Mouse (Mus musculus): ENCODE measurements around the gene Pipox. TPM values are rescaled to one million over a fixed set of nuclear protein-coding genes. Genes with fewer than 3 reads are reported as not detected.
A peak's percentile ranks its signal among the peaks of the same experiment; 100 is the strongest.

Pipox gene
- polyA plus RNA-seq, 1 experiment from 2014 or later = 9.0 TPM

- no peak overlapping the region for H3K4me3 ChIP-seq
- no peaks in the 10 kb centered on the region for H3K36me3 ChIP-seq
- H3K9me3 ChIP-seq (replicated peaks) = no peaks in the 10 kb centered on the region
- H3K27me3 ChIP-seq (ENCODE audit: low read depth, poor library complexity, severe bottlenecking) = peaks cover 76% of the 10 kb centered on the region
- H3K27ac ChIP-seq (replicated peaks) = no peak overlapping the region
- H3K4me1 ChIP-seq = peaks cover 41% of the 10 kb centered on the region
- no peak for DNase-seq (ENCODE audit: low spot score)
- WGBS = 36% methylated on average over 9 of the region's 9 CpGs
These were observed 32.2 kb upstream of the Pipox start for GRCm38 (mm10) chr11:77925836-77926657.

GRCm38 (mm10) chr11:77923285-77923684 is 29.4 kb upstream of the Pipox start:
- WGBS = 68% methylated on average over 4 of the region's 4 CpGs
- DNase-seq (ENCODE audit: low spot score) = no peak
- H3K4me1 ChIP-seq = peaks cover 34% of the 10 kb centered on the region
- no peak overlapping the region for H3K27ac ChIP-seq (replicated peaks)
- H3K36me3 ChIP-seq = no peaks in the 10 kb centered on the region
- no peak overlapping the region for H3K4me3 ChIP-seq
- H3K9me3 ChIP-seq (replicated peaks) = no peaks in the 10 kb centered on the region
- peaks cover 61% of the 10 kb centered on the region for H3K27me3 ChIP-seq (ENCODE audit: low read depth, poor library complexity, severe bottlenecking)

DNA sequence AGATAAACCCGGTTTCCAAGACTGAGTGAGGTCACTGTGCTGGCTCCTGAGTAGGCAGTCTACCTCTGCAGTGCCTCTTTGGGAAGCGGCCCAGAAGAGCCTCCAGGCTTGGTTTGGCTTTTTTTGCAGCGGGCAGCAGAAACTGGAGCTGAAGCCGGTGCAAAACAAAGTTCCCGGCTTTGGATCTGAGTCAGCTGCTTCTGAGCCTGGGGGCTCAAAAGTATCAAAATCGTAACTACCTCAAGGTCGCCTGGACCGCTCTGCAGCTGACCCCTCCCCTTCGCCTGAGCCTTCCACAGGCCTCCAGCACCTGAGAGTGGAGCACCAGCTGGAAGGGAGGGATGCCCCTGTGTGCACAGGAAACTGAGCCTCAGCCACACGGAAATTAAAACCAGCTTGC is 23.3 kb upstream of the Pipox start:
- H3K9me3 ChIP-seq (replicated peaks) = no peaks in the 10 kb centered on the region
- DNase-seq (ENCODE audit: low spot score) = no peak
- 60% methylated on average over 10 of the region's 10 CpGs for WGBS
- no peak overlapping the region for H3K27ac ChIP-seq (replicated peaks)
- peaks cover 41% of the 10 kb centered on the region for H3K4me1 ChIP-seq
- no peak overlapping the region for H3K4me3 ChIP-seq
- H3K36me3 ChIP-seq = no peaks in the 10 kb centered on the region
- H3K27me3 ChIP-seq (ENCODE audit: low read depth, poor library complexity, severe bottlenecking) = peaks cover 75% of the 10 kb centered on the region

DNA sequence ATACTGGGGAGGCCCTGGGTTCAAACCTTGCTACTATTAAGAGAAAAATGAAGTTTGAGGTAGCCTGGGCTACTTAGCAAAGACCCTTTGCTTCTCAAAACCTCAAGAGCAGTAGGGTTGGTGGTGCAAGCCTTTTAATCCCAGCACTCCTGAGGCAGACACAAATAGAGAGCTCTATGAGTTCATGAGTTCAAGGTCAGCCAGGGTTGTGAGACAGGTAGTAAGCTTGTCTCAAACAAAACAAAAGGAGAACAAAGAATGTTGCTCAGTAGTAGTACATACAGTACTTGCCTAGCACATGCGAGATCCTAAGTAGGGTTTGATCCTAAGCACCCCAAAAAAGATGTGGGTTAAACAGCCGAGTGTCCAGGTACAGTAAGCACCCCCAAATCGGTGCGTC is 22.8 kb upstream of the Pipox start:
- WGBS = 88% methylated on average over 4 of the region's 4 CpGs
- Histone ChIP-seq H3K4me1 (peaks cover 42% of the 10 kb centered on the region), H3K27ac (replicated peaks) (no peak overlapping the region), H3K9me3 (replicated peaks) (no peaks in the 10 kb centered on the region), H3K36me3 (no peaks in the 10 kb centered on the region), H3K27me3 (ENCODE audit: low read depth, poor library complexity, severe bottlenecking) (peaks cover 75% of the 10 kb centered on the region), H3K4me3 (no peak overlapping the region)
- no peak for DNase-seq (ENCODE audit: low spot score)

- 7% methylated on average over 32 of the region's 32 CpGs for WGBS
- H3K9me3 ChIP-seq (replicated peaks) = no peaks in the 10 kb centered on the region
- DNase-seq (ENCODE audit: low spot score) = no peak
- peak overlapping the region; percentile 25; the same call in 1 of the 2 replicates for H3K4me3 ChIP-seq
- H3K27me3 ChIP-seq (ENCODE audit: low read depth, poor library complexity, severe bottlenecking) = peaks cover 73% of the 10 kb centered on the region
- no peaks in the 10 kb centered on the region for H3K36me3 ChIP-seq
- peaks cover 47% of the 10 kb centered on the region for H3K4me1 ChIP-seq
- H3K27ac ChIP-seq (replicated peaks) = no peak overlapping the region
These were observed 20.8 kb upstream of the Pipox start for GRCm38 (mm10) chr11:77914598-77915260.

DNA sequence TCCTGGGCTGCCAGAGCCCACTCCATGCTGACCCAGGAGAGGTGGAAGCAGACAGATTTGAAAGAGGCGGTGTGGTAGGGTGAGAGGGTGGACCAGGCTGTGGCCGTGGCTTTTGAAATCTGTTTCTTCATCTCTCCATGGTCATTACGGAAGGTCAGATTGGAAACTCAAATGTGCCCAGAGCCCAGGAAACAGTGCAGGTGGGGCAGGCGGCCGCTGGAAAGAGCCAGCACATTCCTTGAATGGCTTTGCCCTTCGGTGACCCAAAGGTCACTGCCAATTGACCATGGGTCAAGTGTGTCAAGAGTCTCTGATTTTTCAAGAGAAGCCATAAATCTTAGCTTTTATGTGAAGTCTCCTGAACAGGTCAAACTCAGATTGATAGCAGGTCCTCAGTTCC is 19.6 kb upstream of the Pipox start:
- no peaks in the 10 kb centered on the region for H3K36me3 ChIP-seq
- no peak overlapping the region for H3K27ac ChIP-seq (replicated peaks)
- H3K4me3 ChIP-seq = no peak overlapping the region
- H3K27me3 ChIP-seq (ENCODE audit: low read depth, poor library complexity, severe bottlenecking) = peaks cover 79% of the 10 kb centered on the region
- no peak for DNase-seq (ENCODE audit: low spot score)
- no peaks in the 10 kb centered on the region for H3K9me3 ChIP-seq (replicated peaks)
- H3K4me1 ChIP-seq = peaks cover 54% of the 10 kb centered on the region
- 50% methylated on average over 6 of the region's 6 CpGs for WGBS

- H3K27ac ChIP-seq (replicated peaks) = 0 out of 2 replicates have a peak overlapping the region, but pooled peaks have one; percentile 13
These were observed 15.9 kb upstream of the Pipox start for GRCm38 (mm10) chr11:77909776-77910175.

DNA sequence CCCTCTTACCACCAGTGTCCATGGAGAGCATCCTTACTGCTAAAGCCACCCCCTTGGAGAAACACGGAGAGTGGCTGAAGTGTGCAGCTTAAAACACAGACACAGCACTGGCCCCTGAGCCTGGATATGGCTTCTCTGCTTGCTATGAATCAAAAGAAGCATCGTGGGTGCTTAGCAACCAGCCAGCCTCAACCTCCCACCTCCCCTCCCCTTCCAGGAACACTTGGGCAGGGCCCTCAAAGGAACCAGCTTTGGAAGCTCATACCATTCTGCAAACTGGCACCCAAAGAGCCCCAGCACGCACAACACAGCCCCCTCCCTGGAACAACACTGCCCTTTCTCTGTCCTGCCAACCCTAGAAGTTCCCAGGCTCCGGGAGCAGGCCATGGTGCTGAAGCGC is 15.5 kb upstream of the Pipox start:
- Histone ChIP-seq H3K9me3 (replicated peaks) (no peaks in the 10 kb centered on the region), H3K4me1 (peaks cover 49% of the 10 kb centered on the region), H3K27me3 (ENCODE audit: low read depth, poor library complexity, severe bottlenecking) (peaks cover 66% of the 10 kb centered on the region), H3K36me3 (no peaks in the 10 kb centered on the region), H3K27ac (replicated peaks) (no peak overlapping the region), H3K4me3 (no peak overlapping the region)
- whole genome bisulfite sequencing = 41% methylated on average over 5 of the region's 5 CpGs
- no peak for DNase-seq (ENCODE audit: low spot score)

More at GRCm38 (mm10) chr11:77909776-77910175, 15.9 kb upstream of the Pipox start:
- Histone ChIP-seq H3K4me3 (no peak overlapping the region), H3K36me3 (no peaks in the 10 kb centered on the region), H3K27me3 (ENCODE audit: low read depth, poor library complexity, severe bottlenecking) (peaks cover 70% of the 10 kb centered on the region), H3K9me3 (replicated peaks) (no peaks in the 10 kb centered on the region), H3K4me1 (peaks cover 53% of the 10 kb centered on the region)
- no peak for DNase-seq (ENCODE audit: low spot score)
- 39% methylated on average over 6 of the region's 6 CpGs for WGBS

GRCm38 (mm10) chr11:77908468-77908867 is 14.6 kb upstream of the Pipox start:
- H3K27me3 ChIP-seq (ENCODE audit: low read depth, poor library complexity, severe bottlenecking) = peaks cover 64% of the 10 kb centered on the region
- H3K4me3 ChIP-seq = no peak overlapping the region
- no peak for DNase-seq (ENCODE audit: low spot score)
- H3K9me3 ChIP-seq (replicated peaks) = no peaks in the 10 kb centered on the region
- H3K27ac ChIP-seq (replicated peaks) = no peak overlapping the region
- peaks cover 47% of the 10 kb centered on the region for H3K4me1 ChIP-seq
- WGBS = 91% methylated on average over 4 of the region's 4 CpGs
- H3K36me3 ChIP-seq = no peaks in the 10 kb centered on the region

- H3K4me3 ChIP-seq = peak overlapping the region; percentile 32
These were observed 12.9 kb upstream of the Pipox start for GRCm38 (mm10) chr11:77906747-77907174.

DNA sequence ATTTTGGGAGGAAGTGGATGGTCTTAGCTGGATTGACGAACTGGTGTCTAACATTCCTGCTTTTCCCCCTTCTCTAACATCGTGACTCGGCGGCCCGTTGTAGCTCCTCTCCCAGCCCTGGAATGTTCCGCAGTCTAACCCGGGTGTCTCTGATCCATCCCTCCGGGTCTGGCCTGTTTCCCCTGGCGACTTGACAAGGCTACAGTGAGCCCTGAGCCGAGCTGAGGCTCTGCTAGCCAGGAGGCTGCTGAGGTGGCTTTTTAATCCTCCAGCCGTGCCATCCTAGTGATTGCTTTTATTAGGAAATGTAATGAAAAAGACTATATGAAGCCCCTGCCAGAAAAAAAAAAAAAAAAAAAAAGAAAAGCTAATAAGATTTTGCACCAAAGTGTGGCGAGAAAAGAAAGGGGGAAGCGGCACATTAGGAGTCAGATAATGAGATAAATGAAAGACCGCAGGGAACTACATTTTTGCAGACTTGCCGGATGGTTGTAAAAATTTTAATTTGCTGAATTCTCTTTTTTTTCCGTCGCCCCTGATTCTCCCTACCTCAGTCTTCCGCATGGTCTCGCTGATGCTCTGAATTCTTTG is 12.3 kb upstream of the Pipox start:
- H3K4me1 ChIP-seq = peaks cover 56% of the 10 kb centered on the region
- peak overlapping the region; percentile 83 for H3K27ac ChIP-seq (replicated peaks)
- H3K4me3 ChIP-seq = peak overlapping the region; percentile 32
- WGBS = 32% methylated on average over 19 of the region's 19 CpGs
- H3K36me3 ChIP-seq = no peaks in the 10 kb centered on the region
- no peaks in the 10 kb centered on the region for H3K9me3 ChIP-seq (replicated peaks)
- peaks cover 65% of the 10 kb centered on the region for H3K27me3 ChIP-seq (ENCODE audit: low read depth, poor library complexity, severe bottlenecking)
- peak; percentile 40 for DNase-seq (ENCODE audit: low spot score)

More at GRCm38 (mm10) chr11:77906747-77907174, 12.9 kb upstream of the Pipox start:
- Histone ChIP-seq H3K27me3 (ENCODE audit: low read depth, poor library complexity, severe bottlenecking) (peaks cover 64% of the 10 kb centered on the region), H3K4me1 (peaks cover 50% of the 10 kb centered on the region), H3K36me3 (no peaks in the 10 kb centered on the region), H3K27ac (replicated peaks) (peak overlapping the region; percentile 83), H3K9me3 (replicated peaks) (no peaks in the 10 kb centered on the region)
- peak; percentile 59 for DNase-seq (ENCODE audit: low spot score)
- 6% methylated on average over 9 of the region's 9 CpGs for WGBS

DNA sequence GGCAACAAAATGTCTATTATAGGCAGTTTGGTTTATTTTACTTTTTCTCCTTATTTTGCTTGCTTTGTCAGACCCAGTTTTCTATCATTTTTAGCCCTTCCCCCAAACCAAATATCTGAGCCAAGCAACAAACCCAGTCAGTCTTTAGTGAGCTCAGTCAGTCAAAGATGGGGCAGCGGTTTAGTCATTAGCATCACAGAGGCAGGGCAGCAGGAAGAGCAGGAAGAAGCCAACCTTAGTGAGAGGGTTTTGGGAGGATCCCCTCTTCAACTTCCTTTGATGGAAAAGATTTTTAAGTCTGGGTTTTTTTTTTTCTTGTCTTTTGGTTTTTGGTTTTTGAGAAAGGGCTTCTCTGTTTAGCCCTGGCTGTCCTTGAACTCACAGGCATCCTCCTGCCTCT is 10.8 kb upstream of the Pipox start:
- no peak overlapping the region for H3K4me3 ChIP-seq
- H3K27ac ChIP-seq (replicated peaks) = no peak overlapping the region
- peaks cover 53% of the 10 kb centered on the region for H3K4me1 ChIP-seq
- no peaks in the 10 kb centered on the region for H3K9me3 ChIP-seq (replicated peaks)
- H3K27me3 ChIP-seq (ENCODE audit: low read depth, poor library complexity, severe bottlenecking) = peaks cover 66% of the 10 kb centered on the region
- WGBS = 22% methylated on average over 1 of the region's 1 CpGs
- no peak for DNase-seq (ENCODE audit: low spot score)
- H3K36me3 ChIP-seq = no peaks in the 10 kb centered on the region

DNA sequence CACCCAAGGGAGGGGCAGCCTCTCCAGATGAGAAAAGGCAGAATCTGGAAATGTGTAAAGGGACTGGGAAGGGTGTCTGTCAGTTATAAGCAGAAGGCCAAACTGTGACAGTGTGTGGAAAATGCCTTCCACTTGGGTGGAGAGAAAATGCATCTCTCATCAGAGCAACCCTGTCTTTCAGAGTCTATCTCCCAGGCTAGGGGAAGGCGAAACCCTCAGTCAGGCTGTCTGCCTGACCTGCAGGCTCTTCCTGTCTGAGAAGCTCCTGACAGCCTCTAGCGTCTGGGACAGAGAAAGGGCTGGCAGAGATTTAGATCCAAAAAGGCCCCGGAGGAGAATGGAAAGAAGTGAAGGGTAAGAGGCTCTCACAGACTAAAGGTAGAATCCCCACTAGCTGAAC is 9.9 kb upstream of the Pipox start:
- Histone ChIP-seq H3K4me3 (no peak overlapping the region), H3K27me3 (ENCODE audit: low read depth, poor library complexity, severe bottlenecking) (peaks cover 64% of the 10 kb centered on the region), H3K27ac (replicated peaks) (peak overlapping the region; percentile 57), H3K36me3 (no peaks in the 10 kb centered on the region), H3K9me3 (replicated peaks) (no peaks in the 10 kb centered on the region), H3K4me1 (peaks cover 47% of the 10 kb centered on the region)
- 34% methylated on average over 3 of the region's 3 CpGs for WGBS
- DNase-seq (ENCODE audit: low spot score) = no peak

All from midbrain, embryonic 10.5 days (tissue).